Mouse (Mus musculus) cerebellum, adult 9-10 months (tissue): ENCODE results near the gene Gtf3a.
"Not testable (repeated sequence)": the region's sequence is repeated elsewhere in the genome, so short reads cannot be mapped to it uniquely, and the experiment has no call there.

Experiments
- DNase-seq: peaks from one replicate; pipeline ENCODE4 v3.0.0; 2022

The Gtf3a gene

DNA sequence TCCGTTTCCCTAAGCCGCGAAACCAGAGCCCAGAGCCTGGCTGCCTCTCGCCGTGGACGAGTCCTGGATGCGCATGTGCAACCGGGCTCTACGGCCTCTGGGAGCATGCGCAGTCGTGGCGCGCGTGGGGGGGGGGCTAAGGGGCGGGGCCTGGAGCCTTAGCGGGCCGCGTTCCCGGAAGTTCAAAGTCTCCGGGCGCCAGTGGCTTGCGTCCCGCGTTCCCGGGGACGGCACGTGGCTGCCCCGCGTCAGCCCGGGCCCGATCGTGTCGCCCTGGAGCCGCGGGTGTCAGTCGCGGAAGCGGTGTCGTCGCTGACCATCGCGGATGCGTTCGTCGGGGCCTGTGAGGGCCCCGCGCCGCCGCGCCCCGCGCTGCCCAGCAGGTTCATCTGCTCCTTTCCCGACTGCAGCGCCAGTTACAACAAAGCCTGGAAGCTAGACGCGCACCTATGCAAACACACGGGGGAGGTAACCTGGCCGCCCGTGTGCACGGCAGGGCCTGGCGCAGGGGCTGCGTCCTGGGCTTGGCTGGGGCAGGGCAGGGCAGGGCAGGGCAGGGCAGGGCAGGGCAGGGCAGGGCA is at the start of gene Gtf3a:
Gene Gtf3a (plus strand): TSS at position 150 of the 581 bp plus-strand sequence.
- peak; percentile 73 for DNase-seq

DNA sequence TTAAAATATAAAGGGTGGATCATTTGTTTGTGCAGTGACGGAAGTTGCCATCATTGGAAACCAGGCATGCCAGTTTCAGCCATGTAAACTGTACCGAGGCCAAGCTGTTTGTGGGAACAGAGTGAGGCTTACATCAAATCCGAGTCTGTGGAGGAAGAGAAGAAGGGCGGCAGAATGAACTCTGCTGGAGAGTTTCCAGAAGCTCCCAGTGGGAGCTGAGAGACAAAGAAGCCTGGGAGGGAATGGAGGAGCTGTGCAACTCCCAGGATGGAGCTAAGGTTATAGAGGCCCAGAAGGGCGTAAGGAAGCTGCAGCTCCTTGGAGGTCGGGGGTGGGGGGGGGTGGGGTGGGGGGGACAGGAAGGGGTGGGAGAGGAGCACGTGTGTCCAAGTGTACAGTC is 48.1 kb upstream of the Gtf3a start:
- no peak for DNase-seq

DNA sequence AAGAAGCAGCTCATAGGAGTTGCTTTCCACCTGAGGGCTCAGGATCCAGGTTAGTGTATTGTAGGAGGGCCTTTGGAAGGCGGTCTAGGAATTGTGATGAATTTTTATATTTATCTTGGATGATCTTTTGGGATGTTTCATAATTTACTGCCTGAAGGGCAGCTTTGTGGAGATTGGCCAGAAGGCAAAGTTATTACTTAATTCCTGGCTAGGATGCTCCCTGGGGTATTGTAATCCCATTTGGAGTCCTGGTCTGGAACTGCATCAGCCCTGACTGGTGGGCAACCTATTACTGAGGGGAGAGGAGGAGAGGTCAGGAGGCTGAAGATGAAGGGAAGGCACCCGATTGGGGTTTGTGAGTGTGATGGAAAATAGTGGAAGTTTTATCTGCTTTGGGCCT is 47.0 kb upstream of the Gtf3a start:
- DNase-seq: no peak

DNA sequence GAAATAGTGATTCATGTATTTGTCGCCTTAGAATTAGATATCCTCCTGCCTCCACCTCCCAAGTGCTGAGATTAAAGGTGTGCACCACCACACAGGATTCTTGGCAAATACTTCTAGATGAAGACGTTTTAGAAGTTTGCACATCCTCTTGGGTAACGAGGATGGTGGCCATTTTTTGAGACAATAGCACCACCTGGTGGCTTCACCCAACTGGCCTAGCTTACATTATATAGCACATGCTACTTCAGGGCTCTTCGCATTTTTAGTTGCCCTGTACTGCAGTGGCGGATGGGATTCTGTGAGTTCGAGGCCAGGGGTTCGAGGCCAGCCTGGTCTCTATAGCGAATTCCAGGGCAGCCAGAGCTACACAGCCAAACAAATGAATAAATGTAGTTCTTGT is 44.1 kb upstream of the Gtf3a start:
- peak; percentile 74 for DNase-seq

DNA sequence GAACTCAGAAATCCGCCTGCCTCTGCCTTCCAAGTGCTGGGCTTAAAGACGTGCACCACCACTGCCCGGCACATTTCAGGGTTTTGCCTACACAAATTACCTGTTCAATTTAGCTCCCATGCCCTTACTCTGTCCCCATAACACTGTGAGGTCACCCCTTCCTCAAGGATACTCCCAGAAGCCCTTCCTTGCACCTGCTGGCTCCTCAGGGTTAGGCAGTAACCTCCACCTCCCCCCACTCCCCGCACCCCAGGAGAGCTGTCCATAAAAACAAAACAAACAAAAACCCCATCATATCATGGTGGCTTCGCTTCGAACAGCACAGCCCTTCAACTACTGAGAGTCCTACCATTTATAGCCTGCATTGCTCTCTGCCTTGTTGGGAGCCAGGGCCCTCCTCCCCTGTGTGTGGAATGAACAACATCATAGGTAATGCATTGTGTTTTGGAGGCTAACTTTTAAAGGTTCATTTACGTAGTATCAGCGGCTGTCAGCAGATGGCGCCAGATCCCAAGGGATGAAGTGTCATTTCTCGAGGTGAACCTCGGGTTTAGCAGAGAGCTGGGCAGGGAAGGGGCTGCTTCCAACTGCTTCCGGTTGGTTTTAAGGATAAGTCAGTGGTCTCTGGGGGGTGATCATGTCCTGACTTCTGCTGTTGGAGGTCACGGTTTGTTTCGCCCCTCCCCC is 42.8 kb upstream of the Gtf3a start:
- DNase-seq: peak; percentile 55

DNA sequence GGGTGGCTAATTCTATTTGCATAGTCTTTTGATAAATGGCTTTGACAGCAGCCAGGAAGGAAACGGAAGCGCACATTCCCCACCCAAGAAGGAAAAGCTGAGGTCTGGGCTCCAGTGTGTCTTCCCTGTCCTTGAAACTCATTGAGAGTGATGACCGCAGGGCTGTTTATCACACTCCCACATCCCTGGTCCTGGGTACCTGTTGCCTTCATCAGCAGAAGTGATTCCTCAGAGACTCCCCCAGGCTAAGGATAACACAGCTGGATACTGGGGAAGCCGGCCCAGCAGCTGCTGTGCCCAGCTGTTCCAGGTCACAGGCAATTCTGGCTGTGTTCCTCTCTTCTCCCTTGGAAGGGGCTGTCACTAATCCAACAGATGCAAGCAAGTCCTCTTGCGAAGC is 40.9 kb upstream of the Gtf3a start:
- no peak for DNase-seq

DNA sequence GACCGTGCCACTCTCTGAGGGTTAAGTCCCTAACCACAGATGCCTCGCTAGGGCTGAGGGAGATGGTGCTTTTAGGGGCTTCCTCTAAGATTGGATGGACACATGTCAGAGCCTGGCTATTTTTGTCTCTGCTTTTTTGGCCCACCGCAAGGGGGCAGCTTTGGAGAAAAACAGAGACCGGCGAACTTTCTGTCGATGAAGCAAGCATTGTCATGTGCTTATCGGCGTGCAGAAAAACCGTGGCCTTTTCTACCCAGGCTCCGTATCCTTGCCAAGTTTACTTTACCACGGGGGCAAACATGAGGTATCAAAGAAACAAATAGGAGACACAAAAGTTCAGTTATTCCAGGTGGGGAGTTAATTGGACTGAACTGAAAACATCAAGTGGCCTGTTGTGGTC is 39.8 kb upstream of the Gtf3a start:
- no peak for DNase-seq

DNA sequence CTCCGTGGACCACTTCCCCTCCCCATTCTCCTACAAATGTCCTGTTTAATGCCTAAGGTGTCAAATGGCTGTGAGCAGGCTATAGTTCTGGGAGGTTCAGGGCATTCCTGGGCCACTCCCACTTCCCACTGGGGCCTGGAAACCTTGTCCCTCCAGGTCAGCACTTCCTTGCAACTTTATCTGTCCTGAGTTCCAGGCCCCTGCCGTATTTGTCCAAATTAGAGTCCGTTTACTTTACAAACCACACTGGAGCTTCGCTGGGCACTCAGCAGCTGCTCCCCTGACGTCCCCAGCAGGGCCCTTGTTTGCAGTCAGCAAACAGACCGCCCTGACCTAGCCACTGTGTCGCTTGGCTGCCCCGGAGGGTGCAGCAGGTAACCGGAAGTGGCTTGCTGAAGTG is 36.3 kb upstream of the Gtf3a start:
- DNase-seq: no peak

DNA sequence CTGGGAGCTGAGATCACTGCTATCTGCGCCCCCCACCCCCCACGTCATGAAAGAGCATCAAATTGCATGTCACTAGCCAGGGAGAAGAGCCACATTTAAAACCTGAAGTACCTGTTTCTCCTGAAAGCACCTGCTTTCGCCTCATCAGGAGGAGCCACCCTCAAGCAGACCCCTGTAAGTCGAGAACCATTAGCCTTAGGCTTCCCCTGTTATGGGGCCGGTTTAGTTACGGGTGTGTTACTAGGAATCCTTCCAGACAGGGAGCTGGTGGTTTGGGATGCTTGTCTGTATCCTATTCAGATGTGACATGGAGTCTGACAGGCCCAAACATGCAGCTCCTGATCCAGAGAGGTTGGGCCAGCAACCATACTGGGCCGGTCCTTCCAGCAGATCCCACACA is 35.1 kb upstream of the Gtf3a start:
- DNase-seq: no peak

DNA sequence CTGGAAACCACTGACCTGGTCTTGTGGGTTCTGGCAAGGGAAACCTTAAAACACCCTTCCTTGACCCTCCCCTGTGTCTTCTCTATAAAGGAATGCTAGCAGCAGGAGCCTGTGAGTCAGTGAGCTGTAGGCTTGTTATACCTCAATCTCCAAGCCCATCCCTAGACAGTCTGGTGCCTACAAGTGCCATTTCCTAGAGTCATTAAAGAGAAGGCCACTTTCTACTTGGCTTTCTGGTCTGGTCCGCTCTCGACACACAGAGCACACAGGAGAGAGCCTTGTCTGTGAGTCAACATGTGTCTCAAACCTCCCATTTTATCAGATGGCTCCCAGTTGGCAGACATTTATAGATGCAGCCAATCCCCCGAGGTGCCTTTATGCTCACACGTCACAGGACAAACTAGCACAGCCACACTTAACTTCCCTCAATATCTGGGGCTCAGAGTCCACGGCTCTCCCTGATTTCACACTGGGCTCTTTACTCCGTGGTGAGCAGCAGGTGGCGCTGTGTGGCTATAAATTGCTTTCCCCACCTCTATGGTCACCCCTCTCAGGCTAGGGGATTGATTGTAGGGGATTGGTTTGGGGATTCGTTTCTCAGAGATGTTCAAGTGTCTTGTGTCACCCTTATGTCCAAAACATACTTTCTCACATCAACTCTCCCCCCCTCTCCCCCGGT is 34.2 kb upstream of the Gtf3a start:
- no peak for DNase-seq

DNA sequence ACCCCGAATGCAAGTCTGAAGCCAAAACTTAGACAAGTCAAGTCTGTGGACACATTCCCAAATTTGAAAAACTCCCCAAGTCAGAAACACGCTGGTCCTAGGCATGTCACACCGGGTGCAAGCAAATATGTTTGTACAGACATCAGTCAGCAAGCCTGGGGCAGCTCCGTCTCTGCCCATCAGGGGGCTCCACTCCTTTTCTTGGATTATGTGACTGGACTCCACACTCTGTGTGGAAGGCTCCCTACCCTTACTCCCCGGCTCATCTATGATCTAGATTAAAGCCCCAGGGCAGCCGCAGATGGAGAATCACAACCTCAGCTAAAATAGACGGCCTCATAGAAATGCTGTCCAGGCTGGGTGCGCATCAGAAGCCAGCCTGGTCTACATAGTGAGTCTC is 32.2 kb upstream of the Gtf3a start:
- DNase-seq: no peak

DNA sequence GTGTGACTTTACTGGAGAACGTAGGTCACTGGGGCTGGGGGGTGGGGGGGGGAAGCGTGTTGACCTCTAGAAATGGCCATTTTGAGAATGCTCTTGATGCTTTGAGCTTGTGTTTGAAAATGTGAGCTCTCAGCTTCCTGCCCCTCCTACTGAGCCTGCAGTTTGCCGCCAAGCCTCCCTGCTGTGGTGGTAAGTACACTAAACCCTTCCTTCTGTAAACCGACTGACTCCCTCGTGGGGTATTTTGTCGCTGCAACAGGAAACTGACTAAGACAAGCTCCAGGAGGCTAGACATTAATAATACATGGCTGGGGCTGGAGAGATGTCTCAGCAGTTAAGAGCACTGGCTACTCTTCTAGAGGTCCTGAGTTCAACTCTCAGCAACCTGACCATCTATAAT is 31.7 kb upstream of the Gtf3a start:
- no peak for DNase-seq

DNA sequence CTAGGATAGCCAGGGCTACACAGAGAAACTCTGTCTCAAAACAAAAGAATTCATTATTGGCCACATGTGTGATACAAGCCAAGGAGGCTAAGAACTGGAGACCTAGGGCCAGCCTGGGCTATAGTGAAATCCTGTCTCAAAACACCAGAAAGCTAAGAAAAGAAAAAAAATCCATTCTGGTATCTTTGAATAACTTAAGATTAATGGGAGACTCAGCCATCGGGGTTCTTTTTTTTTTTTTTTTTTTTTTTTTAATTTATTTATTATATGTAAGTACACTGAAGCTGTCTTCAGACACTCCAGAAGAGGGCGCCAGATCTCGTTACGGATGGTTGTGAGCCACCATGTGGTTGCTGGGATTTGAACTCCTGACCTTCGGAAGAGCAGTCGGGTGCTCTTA is 31.1 kb upstream of the Gtf3a start:
- DNase-seq: not testable (repeated sequence)

DNA sequence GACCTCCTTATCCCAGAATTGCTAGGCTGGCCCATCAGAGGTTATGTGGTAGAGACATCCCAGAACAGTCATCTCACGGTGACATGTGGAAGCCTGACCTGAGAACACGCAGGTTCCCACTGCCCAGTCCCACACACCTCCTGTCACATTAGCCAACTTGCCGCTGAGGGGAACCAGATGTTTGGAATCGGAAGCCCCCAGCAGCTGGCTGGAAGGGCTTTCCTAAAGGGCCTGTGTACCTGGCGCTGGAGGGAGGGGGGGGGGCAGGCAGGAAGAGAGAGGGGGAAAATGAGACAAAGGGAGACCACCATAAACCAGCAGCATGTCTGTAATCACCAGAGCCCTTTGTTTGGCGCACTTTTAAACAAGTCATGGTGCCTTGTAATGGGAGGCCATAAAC is 28.6 kb upstream of the Gtf3a start:
- no peak for DNase-seq

DNA sequence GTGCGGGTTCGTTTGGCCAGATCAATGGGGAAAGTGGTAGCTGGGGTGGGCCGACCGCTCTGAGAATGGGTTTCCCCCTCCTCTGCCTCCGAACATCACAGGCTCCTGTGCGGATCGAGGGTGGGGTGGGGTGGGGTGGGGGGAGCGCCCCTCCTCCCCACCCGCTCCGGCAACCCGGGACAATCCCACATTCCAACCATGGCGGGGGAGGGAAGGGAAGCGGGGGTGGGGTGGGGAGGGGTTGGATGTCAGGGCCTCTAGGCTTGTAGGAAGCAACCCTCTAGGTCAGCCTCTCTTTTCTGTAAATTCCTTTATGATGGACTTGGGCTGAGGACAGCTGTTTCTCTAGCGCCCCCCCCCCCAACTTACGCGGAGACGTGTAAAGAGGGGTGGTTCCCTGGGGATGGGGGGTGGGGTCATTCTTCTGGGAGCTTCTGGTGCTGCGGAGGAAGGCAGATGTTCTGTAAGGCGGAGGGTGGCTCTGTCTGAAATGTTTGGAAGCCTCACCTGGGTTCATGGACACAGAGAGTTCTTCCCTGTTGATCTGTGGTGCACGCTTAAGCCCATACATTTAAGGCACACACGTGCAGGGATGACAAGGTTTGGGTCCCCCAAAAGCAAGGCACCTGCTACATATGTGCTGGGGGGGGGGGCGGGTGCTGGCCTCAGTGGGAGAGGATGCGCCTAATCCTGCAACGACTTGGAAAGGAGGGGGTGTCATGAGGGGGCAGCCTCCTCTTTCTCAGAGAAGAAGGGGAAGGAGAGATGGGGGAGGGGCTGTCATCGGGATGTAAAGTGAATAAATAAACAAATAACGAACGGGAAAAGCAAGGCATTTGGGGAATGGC is 27.9 kb upstream of the Gtf3a start:
- no peak for DNase-seq

DNA sequence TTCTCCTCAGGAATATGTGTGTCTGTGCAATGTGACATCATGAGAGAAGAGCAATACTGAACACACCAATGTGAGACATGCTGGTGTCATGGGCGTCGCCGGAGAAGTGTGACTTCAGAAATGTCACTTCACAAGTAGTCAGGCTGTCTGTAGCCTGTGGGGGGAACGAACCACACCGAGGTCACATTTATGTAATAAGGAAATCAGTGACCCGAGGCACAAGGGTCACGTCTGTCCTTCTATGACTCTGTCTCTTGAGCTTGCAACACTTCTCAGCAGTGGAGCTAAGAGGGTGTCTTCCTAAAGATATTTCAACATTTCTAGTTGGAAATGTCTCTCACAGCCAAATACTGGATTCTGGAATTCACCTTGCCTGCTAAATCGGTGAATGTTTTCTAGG is 27.2 kb upstream of the Gtf3a start:
- DNase-seq: no peak

DNA sequence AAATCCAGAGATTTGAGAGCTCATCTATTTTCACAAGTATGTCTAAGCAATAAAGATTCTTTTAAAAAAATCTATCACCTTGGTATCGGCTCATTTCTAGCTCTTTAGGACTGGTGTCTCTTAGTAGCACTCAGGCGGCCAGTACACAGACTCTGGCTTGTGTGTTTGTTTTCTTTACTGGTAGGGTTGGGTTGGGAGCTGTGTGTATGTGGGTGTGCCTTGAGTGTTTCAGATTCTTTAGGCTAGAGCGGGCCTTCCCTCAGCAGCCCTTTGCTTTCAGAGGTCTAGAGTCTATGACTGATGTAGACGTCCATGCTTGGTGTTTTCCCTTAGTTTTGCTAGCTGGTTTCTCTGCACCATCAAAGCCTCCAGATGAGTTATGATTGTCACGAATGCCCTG is 24.9 kb upstream of the Gtf3a start:
- no peak for DNase-seq

DNA sequence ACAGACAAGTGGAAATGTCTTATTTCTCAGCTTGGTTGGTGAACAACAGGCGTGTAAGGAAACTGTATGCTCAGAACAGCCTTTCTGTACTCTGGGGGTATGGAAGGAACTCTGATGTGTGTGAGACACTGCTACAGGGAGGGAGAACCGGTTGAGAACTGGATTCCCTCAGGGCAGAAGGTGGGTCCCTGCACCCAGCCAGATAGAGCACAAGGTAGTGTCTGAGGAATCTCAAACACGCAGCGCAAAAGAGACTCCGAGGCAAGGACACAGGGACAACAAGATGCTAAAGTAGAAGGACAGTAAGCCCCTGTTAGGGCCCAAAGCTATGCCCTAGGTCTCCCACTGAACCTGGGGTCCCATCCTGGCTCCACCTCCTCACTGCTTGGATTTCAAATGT is 21.8 kb upstream of the Gtf3a start:
- DNase-seq: no peak

DNA sequence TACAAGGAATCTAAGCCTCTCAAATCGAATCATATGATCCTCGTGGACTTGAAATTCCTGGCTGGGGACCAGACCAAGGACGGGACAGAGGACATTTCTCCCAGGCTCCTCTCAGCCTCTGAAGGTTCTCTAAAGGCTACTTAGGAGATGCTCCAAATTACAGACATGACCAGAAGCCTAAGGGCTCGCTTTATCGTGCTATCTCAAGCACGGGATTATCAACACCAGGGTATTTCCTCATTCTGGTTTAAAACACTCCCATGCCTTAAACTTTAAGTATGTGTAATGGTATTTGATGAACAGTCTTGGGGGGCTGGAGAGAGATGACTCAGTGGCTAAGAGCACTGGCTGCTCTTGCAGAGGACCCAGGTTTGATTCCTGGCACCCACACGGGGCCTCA is 17.0 kb upstream of the Gtf3a start:
- no peak for DNase-seq

DNA sequence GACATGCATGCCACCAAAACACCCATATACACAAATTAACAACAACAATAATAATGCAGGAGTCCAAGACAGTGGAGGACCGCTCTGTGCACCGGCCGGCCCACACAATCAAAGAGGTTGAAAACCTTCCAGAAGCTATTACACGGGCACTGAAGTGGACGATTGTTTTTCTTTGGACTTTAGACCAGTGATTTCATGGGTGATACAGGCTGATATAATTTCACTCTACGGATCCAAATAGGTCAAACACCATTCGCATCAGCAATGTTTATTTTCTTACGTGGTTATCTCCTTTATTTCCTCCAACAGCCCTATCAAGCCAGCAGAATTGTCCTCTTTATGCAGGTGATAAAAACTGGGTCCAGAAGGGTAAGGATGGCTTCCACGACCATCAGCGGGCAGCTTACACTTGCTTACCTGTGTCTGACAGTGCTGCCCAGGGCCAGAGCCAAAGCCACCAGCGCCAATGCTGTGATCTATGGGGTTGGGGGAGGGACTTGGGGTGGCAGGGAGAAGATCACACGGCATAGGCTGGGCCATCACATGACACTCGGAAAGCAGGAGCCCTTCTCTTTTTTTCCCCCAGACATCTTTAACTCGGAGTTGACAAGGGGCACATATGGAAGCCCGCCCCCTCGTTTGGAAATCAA is 16.4 kb upstream of the Gtf3a start:
- DNase-seq: no peak

DNA sequence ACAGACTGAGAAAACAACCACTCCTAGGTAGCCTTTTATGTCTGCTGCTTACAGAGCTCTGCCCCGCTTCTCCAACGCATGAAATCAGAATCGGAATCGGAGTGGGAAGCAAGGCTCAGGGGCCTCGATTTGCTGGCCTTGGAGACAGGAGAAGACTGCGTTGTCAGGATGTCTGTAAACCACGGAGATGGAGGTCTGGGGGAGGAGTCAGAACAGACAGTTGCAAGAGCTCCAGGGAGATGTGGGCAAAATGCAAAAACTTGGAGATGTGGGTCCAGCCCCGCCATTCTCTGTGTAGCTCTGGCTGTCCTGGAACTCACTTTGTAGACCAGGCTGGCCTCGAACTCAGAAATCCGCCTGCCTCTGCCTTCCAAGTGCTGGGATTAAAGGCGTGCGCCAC is 15.0 kb upstream of the Gtf3a start:
- DNase-seq: no peak

DNA sequence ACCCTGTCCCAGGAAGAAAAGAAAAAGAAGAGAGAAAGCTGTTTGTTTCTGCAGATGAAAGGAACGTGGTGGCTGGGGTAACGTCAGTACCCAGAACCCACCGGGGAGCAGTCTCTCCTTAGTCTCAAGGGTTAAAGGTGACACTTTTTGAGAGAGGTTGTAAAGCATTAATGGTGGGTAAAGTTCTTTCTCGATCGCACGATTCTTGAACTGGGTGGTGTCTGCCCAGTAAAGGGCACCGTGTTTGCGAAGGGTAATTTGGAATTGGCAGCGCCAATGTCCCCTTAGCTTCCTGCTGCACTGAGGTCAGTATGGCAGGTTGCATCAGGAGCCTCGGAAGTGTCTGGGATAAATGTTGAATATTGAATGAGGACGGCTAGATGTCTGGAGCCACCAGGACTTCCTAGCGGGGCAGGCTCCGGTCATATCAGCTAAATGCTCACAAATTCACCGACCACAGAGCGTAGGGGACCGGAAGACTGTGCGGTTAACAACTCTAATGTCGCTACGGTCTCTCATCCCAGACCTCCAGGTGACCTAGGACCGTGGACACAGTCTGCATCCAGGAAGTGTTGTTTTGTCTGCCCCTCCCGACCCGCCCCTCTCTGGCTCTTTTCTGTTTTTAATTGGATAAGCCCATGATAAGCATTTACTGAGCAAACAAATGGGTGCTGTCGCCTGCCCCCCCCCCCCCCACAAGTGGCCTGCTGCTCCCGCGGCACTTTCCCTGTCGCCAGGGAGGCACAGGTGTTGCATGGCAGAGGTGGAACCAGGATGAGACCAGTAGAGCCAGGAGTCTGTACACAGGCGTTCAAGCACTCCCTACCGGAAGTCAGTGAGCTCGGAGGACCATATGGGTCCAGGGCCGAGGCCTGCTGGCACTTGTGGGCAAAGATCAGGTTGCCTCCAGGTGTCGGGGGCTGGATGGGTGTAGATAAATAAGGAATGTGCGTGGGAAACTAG is 10.6 kb upstream of the Gtf3a start:
- DNase-seq: no peak
